Mouse (Mus musculus): ENCODE results near the gene Stk4.
"Not testable (repeated sequence)": the region's sequence is repeated elsewhere in the genome, so short reads cannot be mapped to it uniquely, and the experiment has no call there.

Stk4 gene

GRCm38 (mm10) chr2:164070142-164070764 lies at the start of gene Stk4:
Gene Stk4, plus strand, starts transcription at chr2:164070322.
- peak in 1 of 2 experiments; percentile 25 for DNase-seq (ENCODE audit: low spot score in 2 of 2)

- DNase-seq (ENCODE audit: low spot score in 2 of 2): no peak
Measured at GRCm38 (mm10) chr2:164022104-164022503, 48.0 kb upstream of the Stk4 start.

- DNase-seq (ENCODE audit: low spot score in 2 of 2): no peak
Measured at GRCm38 (mm10) chr2:164025150-164025549, 45.0 kb upstream of the Stk4 start, which contains the start of gene Pabpc1l. Gene Pabpc1l, plus strand, starts transcription at chr2:164025450.

- DNase-seq (ENCODE audit: low spot score in 2 of 2): no peak
Measured at GRCm38 (mm10) chr2:164031147-164031546, 39.0 kb upstream of the Stk4 start.

GRCm38 (mm10) chr2:164032973-164033372 lies 37.1 kb upstream of the Stk4 start:
- DNase-seq (ENCODE audit: low spot score in 2 of 2): no peak

GRCm38 (mm10) chr2:164036520-164037019 lies 33.6 kb upstream of the Stk4 start:
- DNase-seq (ENCODE audit: low spot score in 2 of 2): no peak

GRCm38 (mm10) chr2:164038407-164039028 lies 31.6 kb upstream of the Stk4 start:
- DNase-seq (ENCODE audit: low spot score in 2 of 2): no peak

GRCm38 (mm10) chr2:164040949-164041348 lies 29.2 kb upstream of the Stk4 start:
- no peak for DNase-seq (ENCODE audit: low spot score in 2 of 2)

- no peak for DNase-seq (ENCODE audit: low spot score in 2 of 2)
Measured at GRCm38 (mm10) chr2:164041523-164041922, 28.6 kb upstream of the Stk4 start.

- DNase-seq (ENCODE audit: low spot score in 2 of 2): no peak
Measured at GRCm38 (mm10) chr2:164047197-164047690, 22.9 kb upstream of the Stk4 start.

GRCm38 (mm10) chr2:164053767-164054166 lies 16.4 kb upstream of the Stk4 start:
- no peak for DNase-seq (ENCODE audit: low spot score in 2 of 2)

- no peak for DNase-seq (ENCODE audit: low spot score in 2 of 2)
Measured at GRCm38 (mm10) chr2:164054671-164055070, 15.5 kb upstream of the Stk4 start.

GRCm38 (mm10) chr2:164059634-164060235 lies 10.4 kb upstream of the Stk4 start:
- DNase-seq (ENCODE audit: low spot score in 2 of 2): no peak

- DNase-seq (ENCODE audit: low spot score in 2 of 2): peak; percentile 79 to 81
Measured at GRCm38 (mm10) chr2:164070765-164071436, 779 bp downstream of the Stk4 start, which contains the start of gene Tomm34. Gene Tomm34, minus strand, starts transcription at chr2:164071169.

- not testable (repeated sequence) for DNase-seq (ENCODE audit: low spot score in 2 of 2)
Measured at GRCm38 (mm10) chr2:164071437-164071820, 1.3 kb downstream of the Stk4 start.

GRCm38 (mm10) chr2:164072109-164072508 lies 2.0 kb downstream of the Stk4 start:
- DNase-seq (ENCODE audit: low spot score in 2 of 2): no peak

- no peak for DNase-seq (ENCODE audit: low spot score in 2 of 2)
Measured at GRCm38 (mm10) chr2:164073120-164073519, 3.0 kb downstream of the Stk4 start.

- peak; percentile 96 to 97 for DNase-seq (ENCODE audit: low spot score in 2 of 2)
Measured at GRCm38 (mm10) chr2:164073918-164074578, 3.9 kb downstream of the Stk4 start.

GRCm38 (mm10) chr2:164075088-164075487 lies 5.0 kb downstream of the Stk4 start:
- no peak for DNase-seq (ENCODE audit: low spot score in 2 of 2)

GRCm38 (mm10) chr2:164076874-164077425 lies 6.8 kb downstream of the Stk4 start:
- no peak for DNase-seq (ENCODE audit: low spot score in 2 of 2)

GRCm38 (mm10) chr2:164077875-164078274 lies 7.8 kb downstream of the Stk4 start:
- DNase-seq (ENCODE audit: low spot score in 2 of 2): no peak
